Mouse (Mus musculus) forebrain, embryonic 12.5 days (tissue): ENCODE data around the gene 1700025G04Rik. TPM values are rescaled to one million over a fixed set of nuclear protein-coding genes. Genes with fewer than 3 reads are reported as not detected.

Experiments
- ATAC-seq: fragments of 200-750 bp; cut with Nextera tagmentation; 2 replicates; pipeline ENCODE4 v1.8.0; 2017; ENCODE audit warnings: moderate TSS enrichment; ENCODE audit not compliant: low FRiP score
- H3K27ac ChIP-seq: fragments of 300-500 bp; sonication (generic); 2 replicates; pipeline ENCODE4 v1.5.1; 2016; ENCODE audit warnings: mild to moderate bottlenecking
- H3K27me3 ChIP-seq: fragments of 300-500 bp; sonication (generic); 2 replicates; pipeline ENCODE4 v1.6.1; 2016; ENCODE audit warnings: mild to moderate bottlenecking
- H3K36me3 ChIP-seq: fragments of 300-500 bp; sonication (generic); replicated peaks from 2 replicates; pipeline ENCODE4 v1.6.1; 2016; ENCODE audit warnings: mild to moderate bottlenecking
- H3K4me1 ChIP-seq: fragments of 300-500 bp; sonication (generic); 2 replicates; pipeline ENCODE4 v1.6.1; 2016
- H3K4me2 ChIP-seq: fragments of 300-500 bp; sonication (generic); 2 replicates; pipeline ENCODE4 v1.6.1; 2016; ENCODE audit warnings: mild to moderate bottlenecking, moderate library complexity
- H3K4me3 ChIP-seq: fragments of 300-500 bp; sonication (generic); replicated peaks from 2 replicates; pipeline ENCODE4 v1.5.1; 2016; ENCODE audit warnings: mild to moderate bottlenecking
- H3K9ac ChIP-seq: fragments of 300-500 bp; sonication (generic); 2 replicates; pipeline ENCODE4 v1.6.1; 2016; ENCODE audit warnings: mild to moderate bottlenecking
- H3K9me3 ChIP-seq: fragments of 300-500 bp; sonication (generic); 2 replicates; pipeline ENCODE4 v1.6.1; 2016
- WGBS: fragments of 180-500 bp; shearing (Covaris S2); methylation state at CpG from one replicate; pipeline ENCODE4 v1.1.7; 2016; 5-methylcytosine and 5-hydroxymethylcytosine counted together
- polyA plus RNA-seq: library from polyadenylated mRNA; unstranded; fragments of >200 nt; fragmentation: Nextera tagmentation; extraction: Ambion mirVana; gene quantifications from 2 replicates; pipeline ENCODE4 v1.2.1, GENCODE M21; 2016

1700025G04Rik gene
- polyA plus RNA-seq, 1 experiment from 2014 or later, result 36.4 TPM

- no peak for ATAC-seq
- H3K4me1 ChIP-seq, result 0 out of 2 replicates have a peak, but pooled peaks cover 5% of the 10 kb centered on the region
- no peak overlapping the region for H3K9ac ChIP-seq
- no peaks in the 10 kb centered on the region for H3K36me3 ChIP-seq
- H3K4me2 ChIP-seq, result no peak overlapping the region
- H3K4me3 ChIP-seq, result no peak overlapping the region
- no peak overlapping the region for H3K27ac ChIP-seq
- WGBS, result 95% methylated on average over 6 of the region's 6 CpGs
- H3K9me3 ChIP-seq, result 0 out of 2 replicates have a peak, but pooled peaks cover 3% of the 10 kb centered on the region
- H3K27me3 ChIP-seq, result no peaks in the 10 kb centered on the region
Observed at GRCm38 (mm10) chr1:152020812-152021211, 69.1 kb downstream of the 1700025G04Rik start.

- 95% methylated on average over 5 of the region's 5 CpGs for WGBS
- Histone ChIP-seq H3K9ac (no peak overlapping the region), H3K4me1 (0 out of 2 replicates have a peak, but pooled peaks cover 5% of the 10 kb centered on the region), H3K4me2 (no peak overlapping the region), H3K36me3 (no peaks in the 10 kb centered on the region), H3K4me3 (no peak overlapping the region), H3K27ac (no peak overlapping the region), H3K9me3 (0 out of 2 replicates have a peak, but pooled peaks cover 3% of the 10 kb centered on the region), H3K27me3 (no peaks in the 10 kb centered on the region)
- ATAC-seq, result no peak
Observed at GRCm38 (mm10) chr1:152020070-152020469, 69.9 kb downstream of the 1700025G04Rik start.

GRCm38 (mm10) chr1:152019196-152019595 is 70.7 kb downstream of the 1700025G04Rik start:
- ATAC-seq, result no peak
- no peaks in the 10 kb centered on the region for H3K36me3 ChIP-seq
- H3K27me3 ChIP-seq, result no peaks in the 10 kb centered on the region
- H3K27ac ChIP-seq, result no peak overlapping the region
- 69% methylated on average over 5 of the region's 5 CpGs for WGBS
- H3K9me3 ChIP-seq, result 0 out of 2 replicates have a peak, but pooled peaks cover 3% of the 10 kb centered on the region
- no peak overlapping the region for H3K4me3 ChIP-seq
- no peak overlapping the region for H3K4me2 ChIP-seq
- H3K4me1 ChIP-seq, result 0 out of 2 replicates have a peak, but pooled peaks cover 5% of the 10 kb centered on the region
- no peak overlapping the region for H3K9ac ChIP-seq

- Histone ChIP-seq H3K9ac (no peak overlapping the region), H3K27me3 (no peaks in the 10 kb centered on the region), H3K27ac (no peak overlapping the region), H3K9me3 (0 out of 2 replicates have a peak, but pooled peaks cover 3% of the 10 kb centered on the region), H3K36me3 (no peaks in the 10 kb centered on the region), H3K4me3 (no peak overlapping the region), H3K4me1 (0 out of 2 replicates have a peak, but pooled peaks cover 5% of the 10 kb centered on the region), H3K4me2 (no peak overlapping the region)
- WGBS, result 82% methylated on average over 3 of the region's 3 CpGs
- ATAC-seq, result no peak
Observed at GRCm38 (mm10) chr1:152018322-152018721, 71.6 kb downstream of the 1700025G04Rik start.

GRCm38 (mm10) chr1:152016663-152017062 is 73.3 kb downstream of the 1700025G04Rik start:
- ATAC-seq, result no peak
- no peak overlapping the region for H3K4me2 ChIP-seq
- no peak overlapping the region for H3K9ac ChIP-seq

GRCm38 (mm10) chr1:152015555-152016125 is 74.3 kb downstream of the 1700025G04Rik start:
- H3K4me3 ChIP-seq, result no peak overlapping the region
- no peak overlapping the region for H3K9ac ChIP-seq
- no peaks in the 10 kb centered on the region for H3K27me3 ChIP-seq
- H3K4me1 ChIP-seq, result peaks cover 6% of the 10 kb centered on the region; the same call in 1 of the 2 replicates
- ATAC-seq, result no peak
- H3K4me2 ChIP-seq, result no peak overlapping the region
- WGBS, result 85% methylated on average over 7 of the region's 7 CpGs
- H3K27ac ChIP-seq, result no peak overlapping the region
- no peaks in the 10 kb centered on the region for H3K36me3 ChIP-seq
- H3K9me3 ChIP-seq, result no peaks in the 10 kb centered on the region

More at GRCm38 (mm10) chr1:152016663-152017062, 73.3 kb downstream of the 1700025G04Rik start:
- H3K4me1 ChIP-seq, result peaks cover 5% of the 10 kb centered on the region; the same call in 1 of the 2 replicates
- no peak overlapping the region for H3K27ac ChIP-seq
- H3K36me3 ChIP-seq, result no peaks in the 10 kb centered on the region
- no peaks in the 10 kb centered on the region for H3K9me3 ChIP-seq
- no peak overlapping the region for H3K4me3 ChIP-seq
- 93% methylated on average over 3 of the region's 3 CpGs for WGBS
- H3K27me3 ChIP-seq, result no peaks in the 10 kb centered on the region

GRCm38 (mm10) chr1:152011741-152012140 is 78.2 kb downstream of the 1700025G04Rik start:
- Histone ChIP-seq H3K9me3 (no peaks in the 10 kb centered on the region), H3K27ac (no peak overlapping the region), H3K4me1 (peaks cover 5% of the 10 kb centered on the region), H3K9ac (no peak overlapping the region), H3K4me2 (no peak overlapping the region), H3K4me3 (no peak overlapping the region), H3K27me3 (no peaks in the 10 kb centered on the region), H3K36me3 (no peaks in the 10 kb centered on the region)
- 85% methylated on average over 5 of the region's 5 CpGs for WGBS
- no peak for ATAC-seq

GRCm38 (mm10) chr1:152010251-152010980 is 79.5 kb downstream of the 1700025G04Rik start:
- H3K27ac ChIP-seq, result no peak overlapping the region
- no peak overlapping the region for H3K4me3 ChIP-seq
- peaks cover 4% of the 10 kb centered on the region for H3K36me3 ChIP-seq
- no peaks in the 10 kb centered on the region for H3K9me3 ChIP-seq
- no peak overlapping the region for H3K9ac ChIP-seq
- H3K4me1 ChIP-seq, result peaks cover 5% of the 10 kb centered on the region
- no peaks in the 10 kb centered on the region for H3K27me3 ChIP-seq
- no peak for ATAC-seq
- 79% methylated on average over 13 of the region's 13 CpGs for WGBS
- H3K4me2 ChIP-seq, result no peak overlapping the region

- no peaks in the 10 kb centered on the region for H3K9me3 ChIP-seq
- no peak overlapping the region for H3K4me3 ChIP-seq
- no peaks in the 10 kb centered on the region for H3K27me3 ChIP-seq
- H3K4me2 ChIP-seq, result no peak overlapping the region
- 73% methylated on average over 8 of the region's 8 CpGs for WGBS
- ATAC-seq, result no peak
- peaks cover 4% of the 10 kb centered on the region for H3K36me3 ChIP-seq
- H3K27ac ChIP-seq, result no peak overlapping the region
- H3K4me1 ChIP-seq, result peaks cover 15% of the 10 kb centered on the region
- no peak overlapping the region for H3K9ac ChIP-seq
Observed at GRCm38 (mm10) chr1:152008473-152008991, 81.4 kb downstream of the 1700025G04Rik start.

GRCm38 (mm10) chr1:152006529-152006928 is 83.4 kb downstream of the 1700025G04Rik start:
- ATAC-seq, result no peak
- Histone ChIP-seq H3K4me2 (no peak overlapping the region), H3K36me3 (peaks cover 4% of the 10 kb centered on the region), H3K27me3 (no peaks in the 10 kb centered on the region), H3K9ac (no peak overlapping the region), H3K4me3 (no peak overlapping the region), H3K9me3 (no peaks in the 10 kb centered on the region), H3K27ac (no peak overlapping the region), H3K4me1 (peaks cover 15% of the 10 kb centered on the region)
- 93% methylated on average over 6 of the region's 6 CpGs for WGBS

- ATAC-seq, result peak; percentile 57
Observed at GRCm38 (mm10) chr1:152004509-152004908, 85.4 kb downstream of the 1700025G04Rik start.

GRCm38 (mm10) chr1:152000461-152000860 is 89.5 kb downstream of the 1700025G04Rik start:
- no peaks in the 10 kb centered on the region for H3K27me3 ChIP-seq
- H3K4me2 ChIP-seq, result no peak overlapping the region
- no peak overlapping the region for H3K4me3 ChIP-seq
- peaks cover 19% of the 10 kb centered on the region; the same call in 1 of the 2 replicates for H3K4me1 ChIP-seq
- 77% methylated on average over 5 of the region's 5 CpGs for WGBS
- no peak overlapping the region for H3K27ac ChIP-seq
- no peaks in the 10 kb centered on the region for H3K36me3 ChIP-seq
- ATAC-seq, result no peak
- no peak overlapping the region for H3K9ac ChIP-seq
- H3K9me3 ChIP-seq, result no peaks in the 10 kb centered on the region

More at GRCm38 (mm10) chr1:152004509-152004908, 85.4 kb downstream of the 1700025G04Rik start:
- H3K4me1 ChIP-seq, result peaks cover 12% of the 10 kb centered on the region; the same call in 1 of the 2 replicates
- no peaks in the 10 kb centered on the region for H3K9me3 ChIP-seq
- H3K27ac ChIP-seq, result peak overlapping the region; percentile 69
- WGBS, result 43% methylated on average over 6 of the region's 6 CpGs
- H3K36me3 ChIP-seq, result peaks cover 4% of the 10 kb centered on the region
- H3K4me2 ChIP-seq, result no peak overlapping the region
- no peak overlapping the region for H3K9ac ChIP-seq
- H3K4me3 ChIP-seq, result no peak overlapping the region
- no peaks in the 10 kb centered on the region for H3K27me3 ChIP-seq
